Mouse (Mus musculus): ENCODE measurements at regions not wholly inside any gene's neighbourhood (a gene's known extent, or its start where the extent isn't known, plus 50 kb on each side); places are given as distances from the start of the nearest gene placed in this dataset.

- Histone ChIP-seq H3K4me3 (ENCODE audit: low read length) (no peak overlapping the region), H3K27me3 (replicated peaks; ENCODE audit: control insufficient read depth, insufficient read depth, low read length) (no peaks in the 10 kb centered on the region), H3K27ac (ENCODE audit: low read length) (no peak overlapping the region), H3K9me3 (ENCODE audit: control insufficient read depth, low read length) (no peaks in the 10 kb centered on the region), H3K36me3 (ENCODE audit: control insufficient read depth, insufficient read depth, low read length) (no peaks in the 10 kb centered on the region), H3K4me1 (ENCODE audit: control insufficient read depth, insufficient read depth, low read length) (no peaks in the 10 kb centered on the region), H3K4me2 (ENCODE audit: low read depth, low read length) (no peak overlapping the region), H3K9ac (ENCODE audit: low read depth, low read length) (no peak overlapping the region)
- no peak for ATAC-seq
- 73% methylated on average over 4 of the region's 4 CpGs for WGBS
Measured at GRCm38 (mm10) chr14:68927814-68928213, 366.3 kb downstream of the Synb start.

- Histone ChIP-seq H3K36me3 (ENCODE audit: control insufficient read depth, insufficient read depth, low read length) (no peaks in the 10 kb centered on the region), H3K27ac (ENCODE audit: low read length) (no peak overlapping the region), H3K9ac (ENCODE audit: low read depth, low read length) (no peak overlapping the region), H3K4me3 (ENCODE audit: low read length) (no peak overlapping the region), H3K4me1 (ENCODE audit: control insufficient read depth, insufficient read depth, low read length) (no peaks in the 10 kb centered on the region), H3K4me2 (ENCODE audit: low read depth, low read length) (no peak overlapping the region), H3K9me3 (ENCODE audit: control insufficient read depth, low read length) (no peaks in the 10 kb centered on the region), H3K27me3 (replicated peaks; ENCODE audit: control insufficient read depth, insufficient read depth, low read length) (no peaks in the 10 kb centered on the region)
- WGBS, result 16% methylated on average over 2 of the region's 2 CpGs
- ATAC-seq, result no peak
Measured at GRCm38 (mm10) chr14:68923054-68923453, 371.0 kb downstream of the Synb start.

- no peak for ATAC-seq
- WGBS, result 56% methylated on average over 2 of the region's 2 CpGs
Measured at GRCm38 (mm10) chr14:68922035-68922434, 372.1 kb downstream of the Synb start.

GRCm38 (mm10) chr14:68918526-68919045 is 375.5 kb downstream of the Synb start:
- H3K4me1 ChIP-seq (ENCODE audit: control insufficient read depth, insufficient read depth, low read length), result no peaks in the 10 kb centered on the region
- WGBS, result 71% methylated on average over 1 of the region's 1 CpGs
- no peak for ATAC-seq
- H3K27ac ChIP-seq (ENCODE audit: low read length), result no peak overlapping the region
- H3K4me2 ChIP-seq (ENCODE audit: low read depth, low read length), result no peak overlapping the region
- H3K4me3 ChIP-seq (ENCODE audit: low read length), result no peak overlapping the region
- no peak overlapping the region for H3K9ac ChIP-seq (ENCODE audit: low read depth, low read length)
- no peaks in the 10 kb centered on the region for H3K9me3 ChIP-seq (ENCODE audit: control insufficient read depth, low read length)
- no peaks in the 10 kb centered on the region for H3K36me3 ChIP-seq (ENCODE audit: control insufficient read depth, insufficient read depth, low read length)
- no peaks in the 10 kb centered on the region for H3K27me3 ChIP-seq (replicated peaks; ENCODE audit: control insufficient read depth, insufficient read depth, low read length)

More at GRCm38 (mm10) chr14:68922035-68922434, 372.1 kb downstream of the Synb start:
- H3K9ac ChIP-seq (ENCODE audit: low read depth, low read length), result no peak overlapping the region
- H3K9me3 ChIP-seq (ENCODE audit: control insufficient read depth, low read length), result no peaks in the 10 kb centered on the region
- H3K27ac ChIP-seq (ENCODE audit: low read length), result no peak overlapping the region
- H3K4me3 ChIP-seq (ENCODE audit: low read length), result no peak overlapping the region
- H3K4me1 ChIP-seq (ENCODE audit: control insufficient read depth, insufficient read depth, low read length), result no peaks in the 10 kb centered on the region
- no peaks in the 10 kb centered on the region for H3K27me3 ChIP-seq (replicated peaks; ENCODE audit: control insufficient read depth, insufficient read depth, low read length)
- no peaks in the 10 kb centered on the region for H3K36me3 ChIP-seq (ENCODE audit: control insufficient read depth, insufficient read depth, low read length)
- no peak overlapping the region for H3K4me2 ChIP-seq (ENCODE audit: low read depth, low read length)

GRCm38 (mm10) chr14:68899921-68900320 is 394.2 kb downstream of the Synb start:
- no peaks in the 10 kb centered on the region for H3K4me1 ChIP-seq (ENCODE audit: control insufficient read depth, insufficient read depth, low read length)
- H3K36me3 ChIP-seq (ENCODE audit: control insufficient read depth, insufficient read depth, low read length), result no peaks in the 10 kb centered on the region
- no peak overlapping the region for H3K4me3 ChIP-seq (ENCODE audit: low read length)
- H3K9ac ChIP-seq (ENCODE audit: low read depth, low read length), result no peak overlapping the region
- no peak for ATAC-seq
- no peaks in the 10 kb centered on the region for H3K27me3 ChIP-seq (replicated peaks; ENCODE audit: control insufficient read depth, insufficient read depth, low read length)
- 68% methylated on average over 3 of the region's 3 CpGs for WGBS
- H3K27ac ChIP-seq (ENCODE audit: low read length), result no peak overlapping the region
- H3K4me2 ChIP-seq (ENCODE audit: low read depth, low read length), result no peak overlapping the region
- no peaks in the 10 kb centered on the region for H3K9me3 ChIP-seq (ENCODE audit: control insufficient read depth, low read length)

- no peak overlapping the region for H3K4me3 ChIP-seq (ENCODE audit: low read length)
- 84% methylated on average over 4 of the region's 4 CpGs for WGBS
- no peaks in the 10 kb centered on the region for H3K27me3 ChIP-seq (replicated peaks; ENCODE audit: control insufficient read depth, insufficient read depth, low read length)
- no peak overlapping the region for H3K27ac ChIP-seq (ENCODE audit: low read length)
- H3K4me2 ChIP-seq (ENCODE audit: low read depth, low read length), result no peak overlapping the region
- no peaks in the 10 kb centered on the region for H3K36me3 ChIP-seq (ENCODE audit: control insufficient read depth, insufficient read depth, low read length)
- H3K4me1 ChIP-seq (ENCODE audit: control insufficient read depth, insufficient read depth, low read length), result no peaks in the 10 kb centered on the region
- no peak for ATAC-seq
- no peaks in the 10 kb centered on the region for H3K9me3 ChIP-seq (ENCODE audit: control insufficient read depth, low read length)
- no peak overlapping the region for H3K9ac ChIP-seq (ENCODE audit: low read depth, low read length)
Measured at GRCm38 (mm10) chr14:68877171-68877570, 416.9 kb downstream of the Synb start.

- Histone ChIP-seq H3K27ac (ENCODE audit: low read length) (no peak overlapping the region), H3K9ac (ENCODE audit: low read depth, low read length) (no peak overlapping the region), H3K4me3 (ENCODE audit: low read length) (no peak overlapping the region), H3K9me3 (ENCODE audit: control insufficient read depth, low read length) (peaks cover 4% of the 10 kb centered on the region; the same call in 1 of the 2 replicates), H3K27me3 (replicated peaks; ENCODE audit: control insufficient read depth, insufficient read depth, low read length) (no peaks in the 10 kb centered on the region), H3K4me2 (ENCODE audit: low read depth, low read length) (no peak overlapping the region), H3K36me3 (ENCODE audit: control insufficient read depth, insufficient read depth, low read length) (no peaks in the 10 kb centered on the region), H3K4me1 (ENCODE audit: control insufficient read depth, insufficient read depth, low read length) (no peaks in the 10 kb centered on the region)
- 84% methylated on average over 3 of the region's 3 CpGs for WGBS
- no peak for ATAC-seq
Measured at GRCm38 (mm10) chr14:68861071-68861470, 433.0 kb downstream of the Synb start.

- H3K4me2 ChIP-seq (ENCODE audit: low read depth, low read length), result no peak overlapping the region
- no peaks in the 10 kb centered on the region for H3K27me3 ChIP-seq (replicated peaks; ENCODE audit: control insufficient read depth, insufficient read depth, low read length)
- H3K9ac ChIP-seq (ENCODE audit: low read depth, low read length), result no peak overlapping the region
- no peaks in the 10 kb centered on the region for H3K4me1 ChIP-seq (ENCODE audit: control insufficient read depth, insufficient read depth, low read length)
- peaks cover 4% of the 10 kb centered on the region; the same call in 1 of the 2 replicates for H3K9me3 ChIP-seq (ENCODE audit: control insufficient read depth, low read length)
- no peak for ATAC-seq
- H3K27ac ChIP-seq (ENCODE audit: low read length), result no peak overlapping the region
- WGBS, result 80% methylated on average over 1 of the region's 1 CpGs
- H3K36me3 ChIP-seq (ENCODE audit: control insufficient read depth, insufficient read depth, low read length), result no peaks in the 10 kb centered on the region
- no peak overlapping the region for H3K4me3 ChIP-seq (ENCODE audit: low read length)
Measured at GRCm38 (mm10) chr14:68857948-68858347, 436.2 kb downstream of the Synb start.

- no peak for ATAC-seq
- no peak overlapping the region for H3K9ac ChIP-seq (ENCODE audit: low read depth, low read length)
- no peak overlapping the region for H3K27ac ChIP-seq (ENCODE audit: low read length)
- no peaks in the 10 kb centered on the region for H3K36me3 ChIP-seq (ENCODE audit: control insufficient read depth, insufficient read depth, low read length)
- H3K27me3 ChIP-seq (replicated peaks; ENCODE audit: control insufficient read depth, insufficient read depth, low read length), result no peaks in the 10 kb centered on the region
- H3K9me3 ChIP-seq (ENCODE audit: control insufficient read depth, low read length), result no peaks in the 10 kb centered on the region
- H3K4me1 ChIP-seq (ENCODE audit: control insufficient read depth, insufficient read depth, low read length), result no peaks in the 10 kb centered on the region
- H3K4me2 ChIP-seq (ENCODE audit: low read depth, low read length), result no peak overlapping the region
- WGBS, result 76% methylated on average over 4 of the region's 4 CpGs
- H3K4me3 ChIP-seq (ENCODE audit: low read length), result no peak overlapping the region
Measured at GRCm38 (mm10) chr14:68848506-68848905, 445.6 kb downstream of the Synb start.

GRCm38 (mm10) chr14:68847609-68848008 is 446.5 kb downstream of the Synb start:
- ATAC-seq, result no peak
- Histone ChIP-seq H3K27ac (ENCODE audit: low read length) (no peak overlapping the region), H3K27me3 (replicated peaks; ENCODE audit: control insufficient read depth, insufficient read depth, low read length) (no peaks in the 10 kb centered on the region), H3K4me2 (ENCODE audit: low read depth, low read length) (no peak overlapping the region), H3K9me3 (ENCODE audit: control insufficient read depth, low read length) (no peaks in the 10 kb centered on the region), H3K4me3 (ENCODE audit: low read length) (no peak overlapping the region), H3K9ac (ENCODE audit: low read depth, low read length) (no peak overlapping the region), H3K4me1 (ENCODE audit: control insufficient read depth, insufficient read depth, low read length) (no peaks in the 10 kb centered on the region), H3K36me3 (ENCODE audit: control insufficient read depth, insufficient read depth, low read length) (no peaks in the 10 kb centered on the region)

All from intestine, embryonic 16.5 days (tissue).